Comparison of ENCODE assay signal across 8 mouse cellular contexts in genomic region chr1:73363549-73364299, GRCm38 (mm10).
DNase-seq lines count a peak whose midpoint lies in the region; ATAC-seq lines count a peak whose summit lies in the region.

No protein-coding gene starts in this region.

- H3K9ac ChIP-seq in heart, embryonic 11.5 days (ENCODE audit: low read depth, low read length) = no peak overlapping the region
- H3K9ac ChIP-seq in stomach, embryonic 16.5 days (ENCODE audit: low read length) = no peak overlapping the region

- peak overlapping the region; percentile 92 for H3K27ac ChIP-seq in heart, embryonic 11.5 days (ENCODE audit: low read depth, low read length)
- H3K27ac ChIP-seq in midbrain, embryonic 10.5 days (replicated peaks) = peak overlapping the region; percentile 82
- peak overlapping the region; percentile 85 for H3K27ac ChIP-seq in stomach, embryonic 16.5 days (ENCODE audit: low read length)

- no peaks in the 10 kb centered on the region for H3K36me3 ChIP-seq in heart, embryonic 11.5 days (ENCODE audit: control insufficient read depth, insufficient read depth, low read length)
- H3K36me3 ChIP-seq in midbrain, embryonic 10.5 days = no peaks in the 10 kb centered on the region
- no peaks in the 10 kb centered on the region for H3K36me3 ChIP-seq in stomach, embryonic 16.5 days (ENCODE audit: control insufficient read depth, insufficient read depth, low read length)

- H3K9me3 ChIP-seq in heart, embryonic 11.5 days (replicated peaks; ENCODE audit: control insufficient read depth, low read length) = no peaks in the 10 kb centered on the region
- no peaks in the 10 kb centered on the region for H3K9me3 ChIP-seq in midbrain, embryonic 10.5 days (replicated peaks)
- H3K9me3 ChIP-seq in stomach, embryonic 16.5 days (replicated peaks; ENCODE audit: control insufficient read depth, low read length) = no peaks in the 10 kb centered on the region

- peak overlapping the region; percentile 3; the same call in 1 of the 2 replicates for H3K4me3 ChIP-seq in heart, embryonic 11.5 days (ENCODE audit: low read depth, low read length)
- H3K4me3 ChIP-seq in midbrain, embryonic 10.5 days = 0 out of 2 replicates have a peak overlapping the region, but pooled peaks have one; percentile 23
- no peak overlapping the region for H3K4me3 ChIP-seq in stomach, embryonic 16.5 days (replicated peaks; ENCODE audit: low read length)

- H3K4me1 ChIP-seq in heart, embryonic 11.5 days (ENCODE audit: control insufficient read depth, insufficient read depth, low read length) = peaks cover 59% of the 10 kb centered on the region
- H3K4me1 ChIP-seq in midbrain, embryonic 10.5 days = peaks cover 46% of the 10 kb centered on the region
- H3K4me1 ChIP-seq in stomach, embryonic 16.5 days (ENCODE audit: control insufficient read depth, insufficient read depth, low read length) = peaks cover 31% of the 10 kb centered on the region

- DNase-seq in adrenal gland, adult (ENCODE audit: inconsistent age in 2 of 2, low spot score in 1 of 2) = peak; percentile 17 to 81
- no peak for DNase-seq in adrenal gland, postnatal 25 days
- peak; percentile 80 for DNase-seq in embryo, embryonic 11.5 days (ENCODE audit: low read depth, low spot score)
- DNase-seq in kidney, adult 9 months = peak; percentile 27
- peak; percentile 56 for DNase-seq in midbrain, embryonic 10.5 days (ENCODE audit: low spot score)
- DNase-seq in natural killer cell, adult 2 months (ENCODE audit: low spot score in 2 of 2) = no peak

- H3K4me2 ChIP-seq in heart, embryonic 11.5 days = peak overlapping the region; percentile 37
- no peak overlapping the region for H3K4me2 ChIP-seq in stomach, embryonic 16.5 days (ENCODE audit: low read depth, low read length)

- 4% methylated on average over 7 of the region's 7 CpGs for WGBS in heart, embryonic 11.5 days (ENCODE audit: insufficient replicate concordance)
- WGBS in midbrain, embryonic 10.5 days = 9% methylated on average over 7 of the region's 7 CpGs
- 7% methylated on average over 7 of the region's 7 CpGs for WGBS in stomach, embryonic 16.5 days

- H3K27me3 ChIP-seq in heart, embryonic 11.5 days (ENCODE audit: control insufficient read depth, insufficient read depth, low read length) = no peaks in the 10 kb centered on the region
- H3K27me3 ChIP-seq in midbrain, embryonic 10.5 days (ENCODE audit: low read depth, poor library complexity, severe bottlenecking) = peaks cover 5% of the 10 kb centered on the region; the same call in 1 of the 2 replicates
- H3K27me3 ChIP-seq in stomach, embryonic 16.5 days (ENCODE audit: control insufficient read depth, insufficient read depth, low read length) = no peaks in the 10 kb centered on the region

- ATAC-seq in heart, embryonic 11.5 days (replicated peaks; ENCODE audit: insufficient number of reproducible peaks, low FRiP score, low TSS enrichment) = peak; percentile 63; the same call in 1 of the 2 replicates
- peak; percentile 91 for ATAC-seq in stomach, embryonic 16.5 days (ENCODE audit: insufficient read depth, low FRiP score)

Comparison
In these comparisons a context has a peak if more than half of its experiments do, and no peak if none do; other contexts are left out.
1. DNase-seq: peak in adrenal gland, adult (2 of 2), embryo, embryonic 11.5 days (single experiment), kidney, adult 9 months (single experiment) and midbrain, embryonic 10.5 days (single experiment); none in adrenal gland, postnatal 25 days (single experiment) and natural killer cell, adult 2 months (0 of 2).
2. Peak in every context shown above with its lines, with median percentiles within 50 percentile points of each other: H3K27ac ChIP-seq.